Mouse (Mus musculus) midbrain, embryonic 12.5 days (tissue): Measurements from ENCODE around the gene Esyt2. TPM values are rescaled to one million over a fixed set of nuclear protein-coding genes. Genes with fewer than 3 reads are reported as not detected.

ENCODE experiments used
- ATAC-seq: fragments of 200-750 bp; cut with Nextera tagmentation; 2 replicates; pipeline ENCODE4 v1.8.0; 2017; ENCODE audit warnings: low read depth, moderate TSS enrichment, moderate library complexity; ENCODE audit not compliant: low FRiP score
- H3K27ac ChIP-seq: fragments of 300-500 bp; sonication (generic); replicated peaks from 2 replicates; pipeline ENCODE4 v1.5.1; 2016; ENCODE audit warnings: mild to moderate bottlenecking
- H3K27me3 ChIP-seq: fragments of 300-500 bp; sonication (generic); 2 replicates; pipeline ENCODE4 v1.6.1; 2016; ENCODE audit warnings: mild to moderate bottlenecking
- H3K36me3 ChIP-seq: fragments of 300-500 bp; sonication (generic); 2 replicates; pipeline ENCODE4 v1.6.1; 2016
- H3K4me1 ChIP-seq: fragments of 300-500 bp; sonication (generic); 2 replicates; pipeline ENCODE4 v1.6.1; 2016
- H3K4me2 ChIP-seq: fragments of 300-500 bp; sonication (generic); replicated peaks from 2 replicates; pipeline ENCODE4 v1.6.1; 2016; ENCODE audit warnings: mild to moderate bottlenecking, moderate library complexity
- H3K4me3 ChIP-seq: fragments of 300-500 bp; sonication (generic); 2 replicates; pipeline ENCODE4 v1.5.1; 2016; ENCODE audit warnings: mild to moderate bottlenecking
- H3K9ac ChIP-seq: fragments of 300-500 bp; sonication (generic); replicated peaks from 2 replicates; pipeline ENCODE4 v1.6.1; 2016; ENCODE audit warnings: mild to moderate bottlenecking, moderate library complexity
- H3K9me3 ChIP-seq: fragments of 300-500 bp; sonication (generic); 2 replicates; pipeline ENCODE4 v1.6.1; 2016; ENCODE audit warnings: mild to moderate bottlenecking
- WGBS: fragments of 180-500 bp; shearing (Covaris S2); methylation state at CpG from one replicate; pipeline ENCODE4 v1.1.7; 2016; 5-methylcytosine and 5-hydroxymethylcytosine counted together
- polyA plus RNA-seq: library from polyadenylated mRNA; unstranded; fragments of >200 nt; fragmentation: Nextera tagmentation; extraction: Ambion mirVana; gene quantifications from 2 replicates; pipeline ENCODE4 v1.2.1, GENCODE M21; 2016

Gene Esyt2
- polyA plus RNA-seq, 1 experiment from 2014 or later, result 17.9 TPM

DNA sequence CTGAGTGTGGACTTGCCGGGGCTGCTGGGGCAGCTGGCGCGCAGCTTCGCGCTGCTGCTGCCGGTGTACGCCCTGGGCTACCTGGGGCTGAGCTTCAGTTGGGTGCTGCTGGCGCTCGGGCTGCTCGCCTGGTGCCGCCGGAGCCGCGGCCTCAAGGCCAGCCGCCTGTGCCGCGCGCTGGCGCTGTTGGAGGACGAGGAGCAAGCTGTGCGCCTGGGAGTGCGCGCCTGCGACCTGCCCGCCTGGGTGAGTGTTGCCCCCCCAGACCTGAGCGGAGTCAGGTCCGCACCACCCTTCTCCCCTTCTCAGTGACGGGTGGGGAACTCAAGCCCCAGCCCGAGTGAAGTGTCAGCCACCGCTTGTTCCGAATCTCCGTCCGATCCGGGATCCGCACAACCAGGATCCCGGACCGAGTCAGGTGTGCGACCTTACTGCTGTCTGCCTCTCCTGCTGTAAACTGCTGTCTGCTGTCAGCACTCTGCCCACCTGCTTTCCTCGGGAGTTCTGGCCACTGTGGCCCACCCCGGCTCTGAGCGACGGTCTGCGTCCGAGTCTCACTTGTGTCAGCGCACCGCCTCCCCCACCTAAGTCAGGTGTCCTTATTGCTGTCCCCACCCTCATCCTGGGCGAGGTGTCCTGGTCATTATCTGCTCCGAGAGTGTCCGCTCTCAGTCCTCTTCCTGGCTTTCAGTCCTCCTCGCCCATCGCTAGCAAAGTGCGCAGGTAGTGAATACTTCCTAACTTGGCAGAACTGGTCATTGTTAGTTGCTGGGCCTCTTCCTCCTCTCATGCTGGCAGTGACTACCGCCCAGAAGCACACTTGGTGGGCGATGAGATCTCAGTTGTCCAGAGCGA is 658 bp downstream of the Esyt2 start:
- ATAC-seq, result no peak
- Histone ChIP-seq H3K4me3 (peak overlapping the region; percentile 97), H3K36me3 (no peaks in the 10 kb centered on the region), H3K4me1 (peaks cover 9% of the 10 kb centered on the region), H3K27me3 (no peaks in the 10 kb centered on the region), H3K4me2 (peak overlapping the region; percentile 99), H3K27ac (peak overlapping the region; percentile 94), H3K9ac (peak overlapping the region; percentile 95), H3K9me3 (no peaks in the 10 kb centered on the region)
- under 1% methylated on average over 55 of the region's 55 CpGs for WGBS

DNA sequence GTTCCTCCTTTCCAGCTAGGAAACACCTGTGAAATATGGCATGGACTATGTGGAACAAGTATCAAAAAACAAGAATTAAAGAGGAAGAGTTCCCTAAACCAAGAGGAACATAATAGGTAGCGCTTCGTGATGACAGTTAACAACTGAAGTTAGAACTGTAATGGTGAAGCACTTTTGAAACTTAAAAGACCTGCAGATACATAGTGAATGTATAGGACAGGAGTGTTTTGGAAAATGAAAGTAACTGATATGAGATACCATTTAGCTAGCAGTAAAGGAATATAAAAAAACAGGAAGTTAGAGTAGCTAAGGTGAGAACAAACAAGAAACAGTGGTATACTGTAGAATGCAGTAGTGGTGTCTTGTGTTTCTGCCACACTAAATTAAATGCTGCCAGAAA is 1.9 kb downstream of the Esyt2 start:
- Histone ChIP-seq H3K27ac (no peak overlapping the region), H3K4me2 (no peak overlapping the region), H3K9me3 (no peaks in the 10 kb centered on the region), H3K27me3 (no peaks in the 10 kb centered on the region), H3K4me1 (peaks cover 9% of the 10 kb centered on the region), H3K36me3 (no peaks in the 10 kb centered on the region), H3K9ac (no peak overlapping the region), H3K4me3 (no peak overlapping the region)
- ATAC-seq, result no peak
- WGBS, result 98% methylated on average over 2 of the region's 2 CpGs

DNA sequence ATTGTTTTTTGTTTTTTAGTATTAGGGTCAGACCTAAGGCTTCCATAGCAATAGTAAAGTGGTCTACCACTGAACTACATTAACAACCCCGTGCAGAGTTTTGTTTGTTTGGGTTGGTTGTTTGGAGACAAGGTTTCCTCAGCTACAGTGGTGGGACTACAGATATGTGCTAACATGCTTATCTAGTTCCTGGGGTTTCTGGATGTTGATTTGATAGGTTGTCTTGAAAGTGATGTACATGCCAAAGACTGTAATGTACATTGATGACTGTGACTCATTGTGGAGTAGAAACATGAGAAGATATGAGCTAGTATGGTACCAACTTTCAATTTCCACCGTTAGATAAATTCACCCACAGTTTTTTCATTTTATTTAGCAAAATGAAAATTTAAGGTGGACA is 2.5 kb downstream of the Esyt2 start:
- Histone ChIP-seq H3K36me3 (no peaks in the 10 kb centered on the region), H3K9me3 (no peaks in the 10 kb centered on the region), H3K27me3 (no peaks in the 10 kb centered on the region), H3K27ac (no peak overlapping the region), H3K9ac (no peak overlapping the region), H3K4me2 (no peak overlapping the region), H3K4me1 (peaks cover 9% of the 10 kb centered on the region), H3K4me3 (no peak overlapping the region)
- 87% methylated on average over 2 of the region's 2 CpGs for WGBS
- ATAC-seq, result no peak

GRCm38 (mm10) chr12:116293185-116293584 is 12.2 kb downstream of the Esyt2 start:
- ATAC-seq, result no peak
- H3K4me1 ChIP-seq, result no peaks in the 10 kb centered on the region

DNA sequence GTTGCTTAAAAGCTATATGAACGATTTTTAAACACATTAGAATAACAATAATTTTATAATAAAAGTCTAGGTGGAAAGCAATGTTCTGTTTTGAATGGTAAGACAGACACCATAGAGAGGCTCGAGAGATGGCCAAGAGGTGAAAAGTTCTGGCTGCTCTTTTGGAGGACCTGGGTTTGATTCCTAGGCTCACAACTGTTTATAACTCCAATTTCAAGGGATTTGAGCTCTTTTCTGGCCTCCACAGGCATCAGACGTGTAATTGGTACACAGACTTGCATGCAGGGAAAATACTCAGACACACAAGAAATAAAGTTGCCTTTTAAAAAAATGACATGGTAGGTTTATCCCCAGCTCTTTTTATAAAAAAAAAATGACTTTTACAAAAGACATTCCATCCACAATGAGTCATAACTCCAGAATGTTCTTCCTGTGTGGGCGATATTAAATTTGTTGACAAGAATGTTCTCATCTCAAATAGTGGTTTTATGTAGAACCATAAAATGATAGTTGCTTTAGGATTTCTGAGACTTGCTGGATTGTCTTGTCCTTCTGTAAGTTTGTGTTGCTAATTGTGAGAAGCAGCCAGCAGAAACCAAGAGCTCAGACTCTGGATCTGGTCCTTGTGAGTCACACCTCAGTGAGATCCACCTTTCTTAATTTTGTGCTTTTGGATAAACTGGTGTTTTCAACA is 12.8 kb downstream of the Esyt2 start:
- Histone ChIP-seq H3K36me3 (no peaks in the 10 kb centered on the region), H3K4me3 (no peak overlapping the region), H3K4me1 (no peaks in the 10 kb centered on the region), H3K27ac (no peak overlapping the region), H3K9me3 (no peaks in the 10 kb centered on the region), H3K4me2 (no peak overlapping the region), H3K27me3 (no peaks in the 10 kb centered on the region), H3K9ac (no peak overlapping the region)
- no peak for ATAC-seq
- 87% methylated on average over 4 of the region's 4 CpGs for WGBS

More at GRCm38 (mm10) chr12:116293185-116293584, 12.2 kb downstream of the Esyt2 start:
- H3K9ac ChIP-seq, result no peak overlapping the region
- H3K36me3 ChIP-seq, result no peaks in the 10 kb centered on the region
- no peak overlapping the region for H3K4me2 ChIP-seq
- WGBS, result 90% methylated on average over 2 of the region's 2 CpGs
- H3K9me3 ChIP-seq, result no peaks in the 10 kb centered on the region
- no peaks in the 10 kb centered on the region for H3K27me3 ChIP-seq
- H3K27ac ChIP-seq, result no peak overlapping the region
- no peak overlapping the region for H3K4me3 ChIP-seq

DNA sequence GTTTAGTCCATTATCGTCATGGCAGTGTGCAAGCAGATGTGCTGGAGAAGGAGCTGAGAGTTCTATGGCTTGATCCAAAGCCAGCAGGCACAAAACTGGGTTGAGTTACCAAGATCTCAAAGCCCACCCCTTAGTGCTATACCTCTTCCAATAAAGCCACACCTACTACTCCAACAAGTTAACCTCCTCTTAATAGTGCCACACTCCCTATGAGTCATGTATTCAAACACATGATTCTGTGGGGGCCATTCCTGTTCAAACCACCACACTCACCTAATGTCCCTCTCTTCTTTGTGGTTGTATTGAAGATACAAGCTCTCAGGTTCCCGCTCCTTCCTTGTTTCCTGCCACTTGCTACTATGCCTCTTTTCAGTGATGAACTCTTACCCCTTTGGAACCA is 18.9 kb downstream of the Esyt2 start:
- 97% methylated on average over 2 of the region's 2 CpGs for WGBS
- Histone ChIP-seq H3K9ac (no peak overlapping the region), H3K36me3 (no peaks in the 10 kb centered on the region), H3K27ac (no peak overlapping the region), H3K4me1 (no peaks in the 10 kb centered on the region), H3K27me3 (no peaks in the 10 kb centered on the region), H3K4me3 (no peak overlapping the region), H3K4me2 (no peak overlapping the region), H3K9me3 (no peaks in the 10 kb centered on the region)
- ATAC-seq, result no peak

- ATAC-seq, result no peak
- H3K36me3 ChIP-seq, result no peaks in the 10 kb centered on the region
- no peak overlapping the region for H3K27ac ChIP-seq
- H3K27me3 ChIP-seq, result no peaks in the 10 kb centered on the region
- no peak overlapping the region for H3K9ac ChIP-seq
- no peak overlapping the region for H3K4me2 ChIP-seq
- no peaks in the 10 kb centered on the region for H3K4me1 ChIP-seq
- H3K4me3 ChIP-seq, result no peak overlapping the region
- no peaks in the 10 kb centered on the region for H3K9me3 ChIP-seq
Measured at GRCm38 (mm10) chr12:116302181-116302580, 21.2 kb downstream of the Esyt2 start.

- no peaks in the 10 kb centered on the region for H3K36me3 ChIP-seq
- H3K4me2 ChIP-seq, result no peak overlapping the region
- 54% methylated on average over 1 of the region's 1 CpGs for WGBS
- H3K27me3 ChIP-seq, result no peaks in the 10 kb centered on the region
- H3K4me3 ChIP-seq, result no peak overlapping the region
- H3K27ac ChIP-seq, result no peak overlapping the region
- no peaks in the 10 kb centered on the region for H3K9me3 ChIP-seq
- ATAC-seq, result no peak
- H3K9ac ChIP-seq, result no peak overlapping the region
- H3K4me1 ChIP-seq, result no peaks in the 10 kb centered on the region
Measured at GRCm38 (mm10) chr12:116306042-116306441, 25.0 kb downstream of the Esyt2 start.

GRCm38 (mm10) chr12:116307870-116308269 is 26.9 kb downstream of the Esyt2 start:
- ATAC-seq, result no peak

GRCm38 (mm10) chr12:116308612-116309011 is 27.6 kb downstream of the Esyt2 start:
- Histone ChIP-seq H3K4me1 (no peaks in the 10 kb centered on the region), H3K36me3 (no peaks in the 10 kb centered on the region), H3K27me3 (no peaks in the 10 kb centered on the region), H3K4me2 (no peak overlapping the region), H3K27ac (no peak overlapping the region), H3K4me3 (no peak overlapping the region), H3K9ac (no peak overlapping the region), H3K9me3 (no peaks in the 10 kb centered on the region)
- WGBS, result 89% methylated on average over 2 of the region's 2 CpGs
- no peak for ATAC-seq

More at GRCm38 (mm10) chr12:116307870-116308269, 26.9 kb downstream of the Esyt2 start:
- Histone ChIP-seq H3K36me3 (no peaks in the 10 kb centered on the region), H3K4me3 (no peak overlapping the region), H3K4me1 (no peaks in the 10 kb centered on the region), H3K9me3 (no peaks in the 10 kb centered on the region), H3K9ac (no peak overlapping the region), H3K4me2 (no peak overlapping the region), H3K27ac (no peak overlapping the region), H3K27me3 (no peaks in the 10 kb centered on the region)
- 88% methylated on average over 3 of the region's 3 CpGs for WGBS

DNA sequence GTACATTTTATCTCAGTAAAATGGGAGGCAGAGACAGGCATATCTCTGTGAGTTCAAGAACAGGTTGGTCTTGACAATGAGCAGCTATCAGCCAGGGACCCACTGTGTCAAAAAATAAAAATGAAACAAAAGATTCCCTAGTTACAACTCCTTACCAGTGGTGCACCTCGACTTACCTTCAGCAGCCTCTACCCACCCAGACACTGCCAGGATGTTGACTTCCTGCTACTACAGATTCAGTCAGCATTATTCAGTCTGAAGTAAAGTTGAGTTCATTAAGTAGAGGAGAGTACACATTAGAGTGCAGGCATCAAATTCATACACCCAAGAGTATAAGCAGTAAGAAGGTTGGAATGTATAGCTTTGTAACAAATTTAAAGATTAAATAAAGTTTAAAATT is 32.8 kb downstream of the Esyt2 start:
- H3K27me3 ChIP-seq, result no peaks in the 10 kb centered on the region
- WGBS, result 74% methylated on average over 1 of the region's 1 CpGs
- H3K4me2 ChIP-seq, result no peak overlapping the region
- no peaks in the 10 kb centered on the region for H3K9me3 ChIP-seq
- H3K4me1 ChIP-seq, result no peaks in the 10 kb centered on the region
- H3K9ac ChIP-seq, result no peak overlapping the region
- no peaks in the 10 kb centered on the region for H3K36me3 ChIP-seq
- no peak for ATAC-seq
- no peak overlapping the region for H3K4me3 ChIP-seq
- H3K27ac ChIP-seq, result no peak overlapping the region

DNA sequence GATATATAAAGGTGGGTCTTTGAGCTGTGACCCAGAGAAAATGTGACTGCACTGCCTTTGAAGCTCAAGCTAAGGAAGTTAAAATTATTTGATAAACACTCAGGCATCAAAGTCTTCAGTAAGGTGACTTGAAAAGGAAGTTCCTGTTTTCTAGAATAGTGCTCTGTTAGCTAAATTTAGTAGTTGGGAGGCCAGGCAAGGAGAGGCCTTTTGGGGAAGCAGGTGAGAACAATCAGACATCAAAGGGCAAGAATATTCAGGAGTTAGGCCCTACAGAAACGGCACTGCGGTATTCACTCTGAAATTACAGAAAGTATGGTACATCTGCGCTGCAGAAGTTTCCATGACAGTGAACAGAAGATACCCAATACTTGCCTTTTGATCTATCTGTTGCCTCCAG is 34.5 kb downstream of the Esyt2 start:
- ATAC-seq, result no peak
- 88% methylated on average over 3 of the region's 3 CpGs for WGBS
- no peaks in the 10 kb centered on the region for H3K9me3 ChIP-seq
- no peak overlapping the region for H3K4me3 ChIP-seq
- H3K4me2 ChIP-seq, result no peak overlapping the region
- H3K9ac ChIP-seq, result no peak overlapping the region
- H3K27ac ChIP-seq, result no peak overlapping the region
- no peaks in the 10 kb centered on the region for H3K27me3 ChIP-seq
- no peaks in the 10 kb centered on the region for H3K36me3 ChIP-seq
- no peaks in the 10 kb centered on the region for H3K4me1 ChIP-seq
